Mouse (Mus musculus): Measurements from ENCODE around the gene Rptor.

Gene Rptor

GRCm38 (mm10) chr11:119603527-119603905, 811 bp downstream of the Rptor start:
- in situ Hi-C loops (cut with MseI, MboI) = no loop called here

GRCm38 (mm10) chr11:119607464-119607863, 4.8 kb downstream of the Rptor start:
- in situ Hi-C loops (cut with MseI, MboI) = no loop called here

- in situ Hi-C loops (cut with MseI, MboI) = no loop called here
These were observed 8.8 kb downstream of the Rptor start for GRCm38 (mm10) chr11:119611496-119611895.

- in situ Hi-C loops (cut with MseI, MboI) = no loop called here
These were observed 9.5 kb downstream of the Rptor start for GRCm38 (mm10) chr11:119612179-119612578.

- in situ Hi-C loops (cut with MseI, MboI) = no loop called here
These were observed 12.4 kb downstream of the Rptor start for GRCm38 (mm10) chr11:119615087-119615486.

GRCm38 (mm10) chr11:119618763-119619162, 16.1 kb downstream of the Rptor start:
- in situ Hi-C loops (cut with MseI, MboI) = no loop called here

GRCm38 (mm10) chr11:119621266-119621665, 18.6 kb downstream of the Rptor start:
- in situ Hi-C loops (cut with MseI, MboI) = no loop called here

- in situ Hi-C loops (cut with MseI, MboI) = no loop called here
These were observed 21.1 kb downstream of the Rptor start for GRCm38 (mm10) chr11:119623800-119624199.

- in situ Hi-C loops (cut with MseI, MboI) = no loop called here
These were observed 21.7 kb downstream of the Rptor start for GRCm38 (mm10) chr11:119624401-119624800.

- in situ Hi-C loops (cut with MseI, MboI) = no loop called here
These were observed 22.2 kb downstream of the Rptor start for GRCm38 (mm10) chr11:119624955-119625354.

- in situ Hi-C loops (cut with MseI, MboI) = no loop called here
These were observed 22.8 kb downstream of the Rptor start for GRCm38 (mm10) chr11:119625476-119625875.

GRCm38 (mm10) chr11:119625943-119626342, 23.2 kb downstream of the Rptor start:
- in situ Hi-C loops (cut with MseI, MboI) = no loop called here

- in situ Hi-C loops (cut with MseI, MboI) = no loop called here
These were observed 24.5 kb downstream of the Rptor start for GRCm38 (mm10) chr11:119627243-119627642.

- in situ Hi-C loops (cut with MseI, MboI) = no loop called here
These were observed 26.4 kb downstream of the Rptor start for GRCm38 (mm10) chr11:119629072-119629471.

GRCm38 (mm10) chr11:119630329-119630728, 27.6 kb downstream of the Rptor start:
- in situ Hi-C loops (cut with MseI, MboI) = no loop called here

- in situ Hi-C loops (cut with MseI, MboI) = no loop called here
These were observed 28.6 kb downstream of the Rptor start for GRCm38 (mm10) chr11:119631222-119631870.

- in situ Hi-C loops (cut with MseI, MboI) = no loop called here
These were observed 33.7 kb downstream of the Rptor start for GRCm38 (mm10) chr11:119636371-119636883.

GRCm38 (mm10) chr11:119637519-119637918, 34.8 kb downstream of the Rptor start:
- in situ Hi-C loops (cut with MseI, MboI) = no loop called here

- in situ Hi-C loops (cut with MseI, MboI) = no loop called here
These were observed 37.8 kb downstream of the Rptor start for GRCm38 (mm10) chr11:119640491-119640890.

- in situ Hi-C loops (cut with MseI, MboI) = no loop called here
These were observed 39.2 kb downstream of the Rptor start for GRCm38 (mm10) chr11:119641831-119642381.

GRCm38 (mm10) chr11:119643347-119643746, 40.6 kb downstream of the Rptor start:
- in situ Hi-C loops (cut with MseI, MboI) = no loop called here

- in situ Hi-C loops (cut with MseI, MboI) = no loop called here
These were observed 41.4 kb downstream of the Rptor start for GRCm38 (mm10) chr11:119644140-119644539.

- in situ Hi-C loops (cut with MseI, MboI) = no loop called here
These were observed 42.1 kb downstream of the Rptor start for GRCm38 (mm10) chr11:119644612-119645379.

Measured in mouse trophoblast stem cell (cell line).